Mouse (Mus musculus) forebrain, embryonic 10.5 days (tissue): ENCODE measurements around the gene Ccz1. TPM values are rescaled to one million over a fixed set of nuclear protein-coding genes. Genes with fewer than 3 reads are reported as not detected.

Source experiments
- DNase-seq: peaks from one replicate; pipeline ENCODE4 v3.0.0-alpha.2; 2017; ENCODE audit warnings: low spot score; ENCODE audit errors: extremely low spot score
- H3K27ac ChIP-seq: fragments of 300-500 bp; sonication (generic); 2 replicates; pipeline ENCODE4 v1.5.1; 2016; ENCODE audit warnings: mild to moderate bottlenecking
- H3K27me3 ChIP-seq: fragments of 300-500 bp; sonication (generic); 2 replicates; pipeline ENCODE4 v1.6.1; 2016; ENCODE audit warnings: mild to moderate bottlenecking; ENCODE audit not compliant: poor library complexity, severe bottlenecking
- H3K36me3 ChIP-seq: fragments of 300-500 bp; sonication (generic); replicated peaks from 2 replicates; pipeline ENCODE4 v1.6.1; 2016; ENCODE audit warnings: mild to moderate bottlenecking, moderate library complexity
- H3K4me1 ChIP-seq: fragments of 300-500 bp; sonication (generic); 2 replicates; pipeline ENCODE4 v1.6.1; 2016
- H3K4me3 ChIP-seq: fragments of 300-500 bp; sonication (generic); 2 replicates; pipeline ENCODE4 v1.5.1; 2016; ENCODE audit warnings: mild to moderate bottlenecking, moderate library complexity
- H3K9me3 ChIP-seq: fragments of 300-500 bp; sonication (generic); 2 replicates; pipeline ENCODE4 v1.6.1; 2016; ENCODE audit warnings: mild to moderate bottlenecking, moderate library complexity
- WGBS: fragments of 180-500 bp; shearing (Covaris S2); methylation state at CpG from one replicate; pipeline ENCODE4 v1.1.7; 2016; 5-methylcytosine and 5-hydroxymethylcytosine counted together
- polyA plus RNA-seq: library from polyadenylated mRNA; unstranded; fragments of >200 nt; fragmentation: Nextera tagmentation; extraction: Ambion mirVana; gene quantifications from 2 replicates; pipeline ENCODE4 v1.2.1, GENCODE M21; 2016

Ccz1 gene
- polyA plus RNA-seq, 1 experiment from 2014 or later: 104 TPM

GRCm38 (mm10) chr5:143959551-143959950, 55.1 kb downstream of the Ccz1 start:
- DNase-seq: no peak
- Histone ChIP-seq H3K27me3 (no peaks in the 10 kb centered on the region), H3K36me3 (no peaks in the 10 kb centered on the region), H3K27ac (no peak overlapping the region), H3K9me3 (peaks cover 20% of the 10 kb centered on the region), H3K4me1 (no peaks in the 10 kb centered on the region), H3K4me3 (no peak overlapping the region)
- 93% methylated on average over 11 of the region's 11 CpGs for WGBS

GRCm38 (mm10) chr5:143957101-143957500, 57.6 kb downstream of the Ccz1 start:
- no peak overlapping the region for H3K27ac ChIP-seq
- peaks cover 20% of the 10 kb centered on the region for H3K9me3 ChIP-seq
- H3K27me3 ChIP-seq: no peaks in the 10 kb centered on the region
- H3K4me3 ChIP-seq: no peak overlapping the region
- WGBS: 89% methylated on average over 6 of the region's 6 CpGs
- H3K36me3 ChIP-seq: no peaks in the 10 kb centered on the region
- no peaks in the 10 kb centered on the region for H3K4me1 ChIP-seq
- DNase-seq: no peak

GRCm38 (mm10) chr5:143950016-143950415, 64.7 kb downstream of the Ccz1 start:
- H3K27ac ChIP-seq: no peak overlapping the region
- peaks cover 2% of the 10 kb centered on the region; the same call in 1 of the 2 replicates for H3K9me3 ChIP-seq
- 51% methylated on average over 5 of the region's 5 CpGs for WGBS
- no peaks in the 10 kb centered on the region for H3K4me1 ChIP-seq
- H3K4me3 ChIP-seq: no peak overlapping the region
- no peaks in the 10 kb centered on the region for H3K27me3 ChIP-seq
- no peaks in the 10 kb centered on the region for H3K36me3 ChIP-seq
- DNase-seq: no peak

- H3K9me3 ChIP-seq: peaks cover 5% of the 10 kb centered on the region; the same call in 1 of the 2 replicates
- H3K27me3 ChIP-seq: no peaks in the 10 kb centered on the region
- DNase-seq: no peak
- H3K27ac ChIP-seq: no peak overlapping the region
- 91% methylated on average over 12 of the region's 12 CpGs for WGBS
- H3K36me3 ChIP-seq: no peaks in the 10 kb centered on the region
- H3K4me1 ChIP-seq: no peaks in the 10 kb centered on the region
- no peak overlapping the region for H3K4me3 ChIP-seq
Measured at GRCm38 (mm10) chr5:143948361-143948760, 66.3 kb downstream of the Ccz1 start.

- WGBS: 93% methylated on average over 14 of the region's 14 CpGs
- H3K4me1 ChIP-seq: peaks cover 4% of the 10 kb centered on the region; the same call in 1 of the 2 replicates
- H3K9me3 ChIP-seq: peaks cover 5% of the 10 kb centered on the region; the same call in 1 of the 2 replicates
- no peak overlapping the region for H3K27ac ChIP-seq
- no peak for DNase-seq
- no peak overlapping the region for H3K4me3 ChIP-seq
- H3K27me3 ChIP-seq: no peaks in the 10 kb centered on the region
- H3K36me3 ChIP-seq: no peaks in the 10 kb centered on the region
Measured at GRCm38 (mm10) chr5:143943231-143944125, 71.2 kb downstream of the Ccz1 start.

- Histone ChIP-seq H3K9me3 (peaks cover 5% of the 10 kb centered on the region; the same call in 1 of the 2 replicates), H3K27me3 (no peaks in the 10 kb centered on the region), H3K4me1 (peaks cover 4% of the 10 kb centered on the region; the same call in 1 of the 2 replicates), H3K27ac (no peak overlapping the region), H3K36me3 (no peaks in the 10 kb centered on the region), H3K4me3 (no peak overlapping the region)
- no peak for DNase-seq
- WGBS: 20% methylated on average over 10 of the region's 10 CpGs
Measured at GRCm38 (mm10) chr5:143941588-143941987, 73.1 kb downstream of the Ccz1 start.

Other genes with a start within 250 kb of the Ccz1 start
- gene Eif2ak1, start 197.1 kb downstream of the Ccz1 start, polyA plus RNA-seq: 46.6 and 47.4 TPM in 2 replicates
- gene Ankrd61, start 117.2 kb downstream of the Ccz1 start, polyA plus RNA-seq: 0.31 and 0.36 TPM in 2 replicates
- 141 TPM in 2 replicates for gene Aimp2, start 105.0 kb downstream of the Ccz1 start, polyA plus RNA-seq
- gene Pms2, start 104.9 kb downstream of the Ccz1 start, polyA plus RNA-seq: 40.8 and 41.5 TPM in 2 replicates
- 0.44 and 0.61 TPM in 2 replicates for gene Gm42421, start 86.7 kb downstream of the Ccz1 start, polyA plus RNA-seq
- gene Rsph10b, start 81.8 kb downstream of the Ccz1 start, polyA plus RNA-seq: 0.43 and 0.64 TPM in 2 replicates
- not detected in 2 replicates for gene Ocm, start 11.8 kb upstream of the Ccz1 start, polyA plus RNA-seq
- 5.5 and 5.7 TPM in 2 replicates for gene Lmtk2, start 85.6 kb upstream of the Ccz1 start, polyA plus RNA-seq
- 0.12 and 0.23 TPM in 2 replicates for gene Bhlha15, start 175.4 kb upstream of the Ccz1 start, polyA plus RNA-seq
- gene Tecpr1, start 208.7 kb upstream of the Ccz1 start, polyA plus RNA-seq: 18.1 and 19.9 TPM in 2 replicates
- 113 and 119 TPM in 2 replicates for gene Bri3, start 229.6 kb upstream of the Ccz1 start, polyA plus RNA-seq